Mouse (Mus musculus) hindbrain, embryonic 10.5 days (tissue): ENCODE measurements at regions not wholly inside any gene's neighbourhood (a gene's known extent, or its start where the extent isn't known, plus 50 kb on each side); places are given as distances from the start of the nearest gene placed in this dataset.
"Not testable (repeated sequence)": the region's sequence is repeated elsewhere in the genome, so short reads cannot be mapped to it uniquely, and the experiment has no call there.

Experiments
- DNase-seq: peaks from one replicate; pipeline ENCODE4 v3.0.0-alpha.2; 2017; ENCODE audit warnings: low spot score
- H3K27ac ChIP-seq: fragments of 300-500 bp; sonication (generic); 2 replicates; pipeline ENCODE4 v1.5.1; 2016; ENCODE audit warnings: mild to moderate bottlenecking, moderate library complexity
- H3K27me3 ChIP-seq: fragments of 300-500 bp; sonication (generic); 2 replicates; pipeline ENCODE4 v1.6.1; 2016; ENCODE audit warnings: mild to moderate bottlenecking; ENCODE audit not compliant: poor library complexity, insufficient read depth, severe bottlenecking
- H3K36me3 ChIP-seq: fragments of 300-500 bp; sonication (generic); 2 replicates; pipeline ENCODE4 v1.6.1; 2016; ENCODE audit warnings: mild to moderate bottlenecking, moderate library complexity
- H3K4me1 ChIP-seq: fragments of 300-500 bp; sonication (generic); replicated peaks from 2 replicates; pipeline ENCODE4 v1.6.1; 2016; ENCODE audit warnings: mild to moderate bottlenecking
- H3K4me3 ChIP-seq: fragments of 300-500 bp; sonication (generic); 2 replicates; pipeline ENCODE4 v1.5.1; 2016; ENCODE audit warnings: mild to moderate bottlenecking, moderate library complexity
- H3K9me3 ChIP-seq: fragments of 300-500 bp; sonication (generic); 2 replicates; pipeline ENCODE4 v1.6.1; 2016; ENCODE audit warnings: mild to moderate bottlenecking, moderate library complexity
- WGBS: fragments of 180-500 bp; shearing (Covaris S2); methylation state at CpG from one replicate; pipeline ENCODE4 v1.1.7; 2016; 5-methylcytosine and 5-hydroxymethylcytosine counted together

DNA sequence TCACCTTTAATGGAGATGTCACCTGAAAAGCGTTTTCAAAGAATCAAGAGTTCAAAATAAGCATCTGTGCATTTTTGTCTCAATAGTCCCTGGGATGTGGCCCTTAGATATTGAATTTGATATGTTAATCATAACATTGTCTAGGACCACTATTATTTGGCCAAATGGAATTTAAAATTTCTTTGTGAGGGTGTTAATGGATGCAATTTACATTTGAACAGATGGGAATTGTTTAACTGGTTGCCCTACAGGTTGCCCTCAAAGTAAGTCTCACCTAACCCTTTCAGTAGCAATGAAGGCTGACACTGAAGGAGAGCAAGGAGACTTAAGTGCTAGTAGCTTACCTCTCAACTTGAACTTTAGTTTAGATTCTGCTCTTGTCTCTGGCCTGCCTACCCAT, 207.9 kb upstream of the Tmc3 start:
- 0 out of 2 replicates have a peak, but pooled peaks cover 3% of the 10 kb centered on the region for H3K27me3 ChIP-seq
- H3K4me3 ChIP-seq, result no peak overlapping the region
- H3K9me3 ChIP-seq, result no peaks in the 10 kb centered on the region
- peaks cover 6% of the 10 kb centered on the region; the same call in 1 of the 2 replicates for H3K4me1 ChIP-seq
- DNase-seq, result no peak
- H3K36me3 ChIP-seq, result no peaks in the 10 kb centered on the region
- 67% methylated on average over 1 of the region's 1 CpGs for WGBS
- H3K27ac ChIP-seq, result no peak overlapping the region

DNA sequence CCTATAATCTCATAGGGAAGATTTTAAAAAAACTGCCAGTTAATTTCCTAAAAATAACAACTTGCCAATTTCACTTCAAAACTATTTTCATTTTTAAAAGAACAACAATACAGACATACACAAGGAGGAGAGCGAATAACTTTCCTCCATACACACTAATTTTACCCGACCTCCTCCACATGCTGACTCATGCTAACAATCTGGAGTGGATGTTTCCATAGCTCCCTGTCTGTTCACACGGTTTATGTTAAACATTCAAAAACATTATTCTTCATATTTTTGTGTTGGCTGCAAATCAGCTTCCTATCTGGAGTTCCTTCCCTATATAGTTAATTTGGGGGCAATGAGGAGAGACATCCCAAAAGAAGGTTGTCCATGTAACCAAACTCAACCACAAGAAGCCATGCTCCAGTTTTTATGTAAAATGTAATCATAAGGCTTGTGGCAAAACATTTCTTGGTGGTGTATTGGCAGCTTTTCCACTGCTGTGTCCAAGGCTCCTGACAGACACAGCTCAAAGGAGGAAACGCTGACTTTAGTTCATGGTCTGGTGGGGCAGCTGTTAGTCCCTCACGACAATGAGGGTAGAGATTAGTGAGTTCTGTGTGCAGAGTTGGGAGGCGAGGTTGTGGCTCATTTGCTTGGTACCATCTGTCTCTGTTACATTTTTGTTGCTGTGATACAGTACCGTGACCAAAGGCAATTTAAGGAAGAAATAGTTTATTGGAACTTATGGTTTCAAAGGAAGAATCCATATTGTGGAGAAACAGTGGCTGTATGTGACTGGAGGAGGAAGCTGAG, 203.1 kb upstream of the Tmc3 start:
- Histone ChIP-seq H3K9me3 (no peaks in the 10 kb centered on the region), H3K4me1 (peaks cover 21% of the 10 kb centered on the region), H3K27me3 (0 out of 2 replicates have a peak, but pooled peaks cover 3% of the 10 kb centered on the region), H3K4me3 (no peak overlapping the region), H3K36me3 (no peaks in the 10 kb centered on the region), H3K27ac (peak overlapping the region; percentile 35; the same call in 1 of the 2 replicates)
- no peak for DNase-seq
- 75% methylated on average over 7 of the region's 7 CpGs for whole genome bisulfite sequencing

DNA sequence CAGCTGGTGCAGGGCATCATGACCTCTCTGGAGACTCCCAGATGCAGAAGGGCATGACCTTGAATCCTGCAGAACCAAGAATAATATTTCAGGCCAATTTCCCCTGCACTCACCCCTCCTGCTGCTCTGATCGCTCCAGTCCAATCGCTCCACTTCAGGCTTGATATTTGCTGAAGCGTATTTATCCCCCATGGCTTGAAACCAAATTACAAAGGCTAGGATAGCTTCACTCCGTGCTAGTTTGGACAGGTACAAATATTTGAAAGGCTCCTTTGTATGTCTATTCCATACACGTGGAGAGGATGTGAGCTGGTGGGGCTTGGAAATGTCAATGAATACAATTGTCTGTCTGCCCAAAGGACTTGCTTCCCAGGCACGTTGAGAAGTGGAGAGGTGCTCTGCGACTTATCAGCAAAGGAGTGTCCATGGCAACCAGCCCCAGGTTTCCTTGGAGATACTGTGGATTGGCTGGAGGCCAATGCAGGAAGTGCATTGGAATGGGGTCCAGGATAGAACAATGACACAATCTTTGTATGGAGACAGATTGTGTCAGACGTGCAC, 201.8 kb upstream of the Tmc3 start:
- Histone ChIP-seq H3K27ac (peak overlapping the region; percentile 72), H3K4me1 (peaks cover 21% of the 10 kb centered on the region), H3K9me3 (no peaks in the 10 kb centered on the region), H3K36me3 (no peaks in the 10 kb centered on the region), H3K27me3 (0 out of 2 replicates have a peak, but pooled peaks cover 3% of the 10 kb centered on the region), H3K4me3 (no peak overlapping the region)
- DNase-seq, result peak; percentile 62
- WGBS, result 29% methylated on average over 8 of the region's 8 CpGs

DNA sequence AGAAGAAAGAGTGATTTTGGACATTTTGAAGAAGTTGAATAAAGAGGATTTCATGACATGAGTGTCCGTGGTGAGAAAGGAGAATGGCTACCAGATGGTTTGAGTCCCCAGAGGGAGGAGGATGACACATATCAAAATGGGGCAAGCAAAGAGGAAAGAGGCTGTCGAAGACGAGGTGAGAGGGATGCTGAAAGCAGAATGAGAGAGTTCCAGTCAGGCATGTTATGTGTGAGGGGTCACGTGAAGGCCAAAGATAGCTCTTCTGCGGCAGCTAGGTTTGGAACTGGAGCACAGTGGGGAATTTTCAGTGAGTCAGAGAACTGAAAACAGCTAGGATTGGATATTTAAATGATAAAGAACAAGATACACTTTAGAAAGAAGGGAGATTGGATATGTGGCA, 193.3 kb upstream of the Tmc3 start:
- H3K27ac ChIP-seq, result no peak overlapping the region
- H3K27me3 ChIP-seq, result no peaks in the 10 kb centered on the region
- H3K9me3 ChIP-seq, result no peaks in the 10 kb centered on the region
- WGBS, result 76% methylated on average over 5 of the region's 5 CpGs
- H3K4me1 ChIP-seq, result peaks cover 7% of the 10 kb centered on the region
- no peak for DNase-seq
- H3K36me3 ChIP-seq, result no peaks in the 10 kb centered on the region
- H3K4me3 ChIP-seq, result no peak overlapping the region

DNA sequence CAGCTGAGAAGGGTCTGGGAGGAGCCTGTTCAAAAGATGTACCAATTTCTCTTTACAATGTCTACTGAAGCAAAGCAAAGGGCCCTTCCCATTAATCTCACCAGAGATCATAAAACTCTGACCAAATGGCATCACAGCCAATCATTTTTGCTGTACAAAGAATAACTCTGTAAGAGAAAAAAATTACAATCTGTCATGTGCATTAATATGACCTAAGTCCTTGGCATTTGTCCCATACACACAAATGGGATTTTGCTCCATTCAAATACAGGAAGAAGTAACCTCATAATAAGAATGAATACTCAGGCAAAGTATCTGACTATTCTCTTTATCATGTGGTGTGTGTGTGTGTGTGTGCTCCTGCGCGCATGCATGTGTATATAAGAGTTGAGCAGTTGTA, 192.5 kb upstream of the Tmc3 start:
- DNase-seq, result no peak
- no peaks in the 10 kb centered on the region for H3K9me3 ChIP-seq
- no peaks in the 10 kb centered on the region for H3K27me3 ChIP-seq
- WGBS, result over 99% methylated on average over 2 of the region's 2 CpGs
- H3K4me3 ChIP-seq, result no peak overlapping the region
- H3K36me3 ChIP-seq, result no peaks in the 10 kb centered on the region
- H3K4me1 ChIP-seq, result peaks cover 7% of the 10 kb centered on the region
- H3K27ac ChIP-seq, result no peak overlapping the region

DNA sequence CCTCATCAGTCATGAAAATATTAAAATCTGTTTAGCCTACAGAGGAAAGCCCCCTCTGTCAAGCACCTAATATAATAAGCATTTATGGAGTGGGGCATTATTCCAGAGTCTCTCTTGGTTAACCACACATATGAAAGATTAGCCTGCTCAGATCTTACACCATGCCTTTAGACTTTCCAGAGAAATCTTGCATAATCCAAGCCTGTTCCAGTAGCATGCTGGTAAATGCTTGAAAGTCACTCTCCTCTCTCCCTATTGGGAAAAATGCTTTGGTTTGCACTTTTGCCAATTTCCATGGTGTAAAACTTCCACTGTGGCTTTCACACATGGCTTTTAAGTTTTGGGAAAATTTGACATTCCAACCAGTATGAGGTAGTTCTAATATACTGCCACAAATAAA, 192.1 kb upstream of the Tmc3 start:
- H3K4me3 ChIP-seq, result no peak overlapping the region
- no peak overlapping the region for H3K27ac ChIP-seq
- peaks cover 7% of the 10 kb centered on the region for H3K4me1 ChIP-seq
- H3K9me3 ChIP-seq, result no peaks in the 10 kb centered on the region
- no peaks in the 10 kb centered on the region for H3K27me3 ChIP-seq
- no peak for DNase-seq
- H3K36me3 ChIP-seq, result no peaks in the 10 kb centered on the region

DNA sequence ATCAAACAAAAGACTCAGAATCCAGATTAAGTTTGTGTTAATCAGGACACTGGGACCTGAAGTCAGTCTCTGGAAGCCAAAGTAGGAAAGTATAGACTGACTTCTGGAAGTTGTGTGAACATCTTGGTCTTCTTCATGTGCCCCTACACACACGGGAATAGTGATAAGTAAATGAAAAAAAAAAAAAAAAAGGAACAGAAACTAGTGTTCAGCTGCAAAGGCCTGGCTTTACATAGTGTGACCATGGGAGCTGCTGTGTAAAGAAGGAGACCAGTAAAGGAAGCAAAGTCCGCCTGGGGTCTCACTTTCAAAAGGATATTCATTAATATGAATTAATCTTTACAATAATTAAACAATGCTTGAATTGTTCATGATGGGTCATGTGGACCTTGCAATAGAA, 190.6 kb upstream of the Tmc3 start:
- no peaks in the 10 kb centered on the region for H3K9me3 ChIP-seq
- peaks cover 7% of the 10 kb centered on the region for H3K4me1 ChIP-seq
- H3K36me3 ChIP-seq, result no peaks in the 10 kb centered on the region
- no peaks in the 10 kb centered on the region for H3K27me3 ChIP-seq
- no peak for DNase-seq
- 75% methylated on average over 2 of the region's 2 CpGs for WGBS
- H3K27ac ChIP-seq, result no peak overlapping the region
- no peak overlapping the region for H3K4me3 ChIP-seq

DNA sequence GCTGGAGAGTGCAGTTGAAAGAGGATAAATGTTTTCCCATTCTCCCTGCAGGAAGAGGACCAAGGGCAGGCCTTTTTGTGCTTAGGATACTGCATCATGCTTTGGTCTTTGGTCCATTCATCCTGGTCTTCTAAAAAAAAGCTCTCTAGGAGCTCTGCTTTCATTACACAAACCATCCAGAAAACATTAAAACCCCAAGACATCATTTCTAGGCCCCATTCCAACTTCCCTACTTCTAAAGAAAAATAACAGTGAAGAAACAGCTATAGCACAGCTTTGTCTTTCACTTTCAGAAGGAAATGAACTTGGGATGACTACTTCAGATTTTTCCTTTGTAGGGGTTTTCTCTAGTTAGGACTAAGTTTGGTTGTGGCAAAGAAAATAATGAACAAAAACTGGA, 185.1 kb upstream of the Tmc3 start:
- H3K27me3 ChIP-seq, result no peaks in the 10 kb centered on the region
- no peaks in the 10 kb centered on the region for H3K36me3 ChIP-seq
- no peaks in the 10 kb centered on the region for H3K9me3 ChIP-seq
- H3K4me3 ChIP-seq, result no peak overlapping the region
- no peak overlapping the region for H3K27ac ChIP-seq
- H3K4me1 ChIP-seq, result peaks cover 14% of the 10 kb centered on the region; the same call in 1 of the 2 replicates
- no peak for DNase-seq

DNA sequence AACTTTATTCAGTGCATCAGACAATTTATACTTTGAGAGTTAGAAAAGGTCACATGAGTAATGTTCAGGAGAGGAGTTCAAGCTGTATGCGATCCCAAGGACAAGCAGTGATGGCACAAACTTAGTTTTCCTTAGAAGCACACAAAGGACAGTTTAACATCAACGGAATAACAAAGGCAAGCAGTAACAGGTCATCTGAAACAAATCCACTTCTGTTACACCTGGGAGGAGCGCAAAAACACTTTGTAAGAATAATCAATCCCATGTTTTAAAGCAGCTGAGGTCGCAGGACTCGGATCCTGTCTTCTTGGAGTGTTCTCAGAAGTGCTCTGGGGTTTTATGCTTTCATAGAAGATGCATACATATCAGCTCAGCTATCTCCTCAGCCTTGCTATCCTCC, 183.7 kb upstream of the Tmc3 start:
- Histone ChIP-seq H3K27me3 (no peaks in the 10 kb centered on the region), H3K4me1 (peaks cover 14% of the 10 kb centered on the region; the same call in 1 of the 2 replicates), H3K4me3 (no peak overlapping the region), H3K36me3 (no peaks in the 10 kb centered on the region), H3K27ac (no peak overlapping the region; the same call in 1 of the 2 replicates), H3K9me3 (no peaks in the 10 kb centered on the region)
- DNase-seq, result no peak
- WGBS, result 87% methylated on average over 5 of the region's 5 CpGs

DNA sequence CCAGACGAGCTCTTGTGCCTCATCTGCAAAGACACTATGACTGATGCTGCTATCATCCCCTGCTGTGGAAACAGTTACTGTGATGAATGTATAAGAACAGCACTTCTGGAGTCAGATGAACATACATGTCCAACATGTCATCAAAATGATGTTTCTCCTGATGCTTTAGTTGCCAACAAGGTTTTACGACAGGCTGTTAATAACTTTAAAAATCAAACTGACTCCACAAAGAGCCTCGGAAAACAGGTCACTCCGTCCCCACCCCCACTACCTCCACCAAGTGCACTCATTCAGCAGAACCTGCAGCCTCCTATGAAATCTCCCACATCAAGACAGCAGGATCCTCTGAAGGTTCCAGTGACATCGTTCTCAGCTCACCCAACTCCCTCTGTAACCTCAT, 172.0 kb upstream of the Tmc3 start:
- H3K4me3 ChIP-seq, DNase-seq, H3K36me3 ChIP-seq, H3K27me3 ChIP-seq, H3K9me3 ChIP-seq, H3K27ac ChIP-seq, H3K4me1 ChIP-seq: not testable (repeated sequence)
- WGBS, result 92% methylated on average over 5 of the region's 5 CpGs

DNA sequence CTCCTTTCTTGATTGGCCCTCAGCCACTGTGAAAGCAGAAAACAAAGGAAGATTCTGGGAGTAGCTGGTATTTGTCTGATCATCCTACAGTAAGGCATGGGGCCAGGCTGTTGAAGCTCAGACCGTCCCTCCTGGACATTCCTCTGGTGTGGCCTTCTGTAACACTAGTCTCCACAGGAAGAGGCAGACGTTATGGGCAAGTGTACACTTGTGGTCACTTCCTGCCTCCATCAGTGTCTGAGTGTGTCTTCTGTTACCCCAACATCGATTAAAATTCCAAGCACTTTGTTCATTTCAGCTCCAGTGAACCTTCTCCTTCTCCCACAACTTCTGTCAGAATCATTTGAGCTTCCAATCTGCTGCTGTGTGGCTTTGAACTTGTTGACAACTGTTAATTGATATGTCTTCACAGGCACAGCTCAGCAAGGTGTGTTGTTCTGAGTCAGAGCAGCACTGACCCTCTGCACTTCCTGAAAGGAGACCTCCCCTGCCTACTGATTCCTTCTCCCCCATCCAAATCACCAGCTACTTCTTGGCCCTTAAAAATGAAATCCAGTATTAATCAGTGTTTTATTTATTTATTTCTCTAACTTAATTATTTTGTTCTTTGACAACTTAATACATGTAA, 154.7 kb upstream of the Tmc3 start:
- Histone ChIP-seq H3K4me3 (no peak overlapping the region), H3K4me1 (peaks cover 10% of the 10 kb centered on the region), H3K36me3 (no peaks in the 10 kb centered on the region), H3K9me3 (no peaks in the 10 kb centered on the region), H3K27ac (no peak overlapping the region), H3K27me3 (no peaks in the 10 kb centered on the region)
- WGBS, result 70% methylated on average over 3 of the region's 3 CpGs
- DNase-seq, result no peak

DNA sequence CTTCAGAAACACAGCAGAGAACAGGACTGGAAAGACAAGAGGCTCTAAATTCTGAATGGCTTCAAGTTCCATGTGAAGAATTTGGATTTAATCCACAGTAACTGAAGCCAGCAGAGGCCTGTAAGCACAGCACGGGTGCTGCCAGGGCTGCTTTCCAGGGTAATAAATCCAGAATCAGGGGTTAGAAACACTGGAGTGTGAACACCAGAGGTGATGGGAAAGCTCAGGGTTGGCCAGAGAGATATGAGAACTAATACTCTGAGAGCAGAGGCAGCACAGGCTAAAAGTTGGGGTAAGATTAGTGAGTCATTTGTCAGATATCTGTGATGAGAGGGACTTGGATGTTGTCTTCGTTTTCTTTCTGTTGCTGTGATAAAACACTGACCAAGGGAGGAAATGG, 153.6 kb upstream of the Tmc3 start:
- WGBS, result 79% methylated on average over 2 of the region's 2 CpGs
- Histone ChIP-seq H3K36me3 (no peaks in the 10 kb centered on the region), H3K4me3 (no peak overlapping the region), H3K9me3 (no peaks in the 10 kb centered on the region), H3K4me1 (peaks cover 12% of the 10 kb centered on the region), H3K27me3 (no peaks in the 10 kb centered on the region), H3K27ac (no peak overlapping the region)
- no peak for DNase-seq

DNA sequence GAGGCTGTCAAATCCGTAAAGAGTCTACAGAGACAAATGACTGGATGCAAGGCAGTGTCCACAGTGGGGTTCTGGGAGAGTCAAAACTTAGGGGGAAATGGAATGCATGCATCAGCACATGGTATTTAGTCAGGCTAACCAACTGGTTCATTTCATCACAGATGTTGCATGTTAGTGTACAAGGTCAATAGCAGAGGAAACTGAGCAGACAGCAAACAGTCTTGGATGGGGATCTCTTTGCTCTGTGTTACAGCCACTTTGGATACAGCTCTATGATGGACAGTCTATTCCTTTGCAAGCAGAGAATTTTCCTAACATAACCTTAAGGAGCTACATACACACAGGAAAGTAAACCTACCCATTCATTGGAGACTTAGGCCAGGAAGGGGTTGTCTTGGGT, 151.9 kb upstream of the Tmc3 start:
- H3K4me1 ChIP-seq, result peaks cover 12% of the 10 kb centered on the region
- DNase-seq, result no peak
- no peak overlapping the region for H3K4me3 ChIP-seq
- H3K36me3 ChIP-seq, result no peaks in the 10 kb centered on the region
- H3K9me3 ChIP-seq, result no peaks in the 10 kb centered on the region
- H3K27me3 ChIP-seq, result no peaks in the 10 kb centered on the region
- H3K27ac ChIP-seq, result no peak overlapping the region
- WGBS, result 80% methylated on average over 1 of the region's 1 CpGs
